Mouse (Mus musculus) splenic B cell, adult 2 months (primary cell): ENCODE results near the gene Sertad2.

Source experiments
- DNase-seq: peaks from one replicate; pipeline ENCODE4 v3.0.0-alpha.2; 2011; ENCODE audit warnings: low read depth, low spot score
- H3K27me3 ChIP-seq: 2 replicates; pipeline ENCODE4 v1.6.1; 2012; ENCODE audit warnings: mild to moderate bottlenecking, low read length, moderate library complexity, mixed read lengths; ENCODE audit not compliant: control insufficient read depth, poor library complexity, insufficient read depth, severe bottlenecking
- H3K36me3 ChIP-seq: 2 replicates; pipeline ENCODE4 v1.6.1; 2012; ENCODE audit warnings: mild to moderate bottlenecking, low read length, moderate library complexity, mixed read lengths; ENCODE audit not compliant: control insufficient read depth, poor library complexity, insufficient read depth, severe bottlenecking

Sertad2 gene

GRCm38 (mm10) chr11:20542739-20543452 lies at the start of gene Sertad2:
TSS of gene Sertad2 (plus strand) at chr11:20543253.
- peak; percentile 98 for DNase-seq
- H3K36me3 ChIP-seq, result no peaks in the 10 kb centered on the region
- no peaks in the 10 kb centered on the region for H3K27me3 ChIP-seq

GRCm38 (mm10) chr11:20493922-20494626 lies 49.0 kb upstream of the Sertad2 start:
- no peak for DNase-seq
- Histone ChIP-seq H3K36me3 (no peaks in the 10 kb centered on the region), H3K27me3 (no peaks in the 10 kb centered on the region)

GRCm38 (mm10) chr11:20500516-20500915 lies 42.5 kb upstream of the Sertad2 start:
- peak; percentile 61 for DNase-seq
- H3K36me3 ChIP-seq, result no peaks in the 10 kb centered on the region
- H3K27me3 ChIP-seq, result no peaks in the 10 kb centered on the region

GRCm38 (mm10) chr11:20501160-20501955 lies 41.7 kb upstream of the Sertad2 start:
- no peaks in the 10 kb centered on the region for H3K36me3 ChIP-seq
- DNase-seq, result no peak
- no peaks in the 10 kb centered on the region for H3K27me3 ChIP-seq

GRCm38 (mm10) chr11:20513574-20513973 lies 29.5 kb upstream of the Sertad2 start:
- Histone ChIP-seq H3K36me3 (no peaks in the 10 kb centered on the region), H3K27me3 (no peaks in the 10 kb centered on the region)
- DNase-seq, result no peak

- Histone ChIP-seq H3K27me3 (no peaks in the 10 kb centered on the region), H3K36me3 (no peaks in the 10 kb centered on the region)
- DNase-seq, result no peak
Measured at GRCm38 (mm10) chr11:20514757-20515156, 28.3 kb upstream of the Sertad2 start.

- Histone ChIP-seq H3K27me3 (no peaks in the 10 kb centered on the region), H3K36me3 (no peaks in the 10 kb centered on the region)
- DNase-seq, result no peak
Measured at GRCm38 (mm10) chr11:20521321-20521720, 21.7 kb upstream of the Sertad2 start.

- DNase-seq, result no peak
- H3K27me3 ChIP-seq, result no peaks in the 10 kb centered on the region
Measured at GRCm38 (mm10) chr11:20522750-20523149, 20.3 kb upstream of the Sertad2 start.

GRCm38 (mm10) chr11:20524435-20524834 lies 18.6 kb upstream of the Sertad2 start:
- no peak for DNase-seq
- no peaks in the 10 kb centered on the region for H3K36me3 ChIP-seq
- H3K27me3 ChIP-seq, result no peaks in the 10 kb centered on the region

More at GRCm38 (mm10) chr11:20522750-20523149, 20.3 kb upstream of the Sertad2 start:
- H3K36me3 ChIP-seq, result no peaks in the 10 kb centered on the region

- no peaks in the 10 kb centered on the region for H3K36me3 ChIP-seq
- no peaks in the 10 kb centered on the region for H3K27me3 ChIP-seq
- DNase-seq, result no peak
Measured at GRCm38 (mm10) chr11:20525909-20526308, 17.1 kb upstream of the Sertad2 start.

GRCm38 (mm10) chr11:20527901-20528300 lies 15.2 kb upstream of the Sertad2 start:
- no peak for DNase-seq
- Histone ChIP-seq H3K36me3 (no peaks in the 10 kb centered on the region), H3K27me3 (no peaks in the 10 kb centered on the region)

- no peak for DNase-seq
- H3K27me3 ChIP-seq, result no peaks in the 10 kb centered on the region
- H3K36me3 ChIP-seq, result no peaks in the 10 kb centered on the region
Measured at GRCm38 (mm10) chr11:20531682-20531991, 11.4 kb upstream of the Sertad2 start.

- DNase-seq, result peak; percentile 48
Measured at GRCm38 (mm10) chr11:20531992-20532881, 10.8 kb upstream of the Sertad2 start.

GRCm38 (mm10) chr11:20533231-20533630 lies 9.8 kb upstream of the Sertad2 start:
- Histone ChIP-seq H3K36me3 (no peaks in the 10 kb centered on the region), H3K27me3 (no peaks in the 10 kb centered on the region)
- no peak for DNase-seq

More at GRCm38 (mm10) chr11:20531992-20532881, 10.8 kb upstream of the Sertad2 start:
- no peaks in the 10 kb centered on the region for H3K36me3 ChIP-seq
- no peaks in the 10 kb centered on the region for H3K27me3 ChIP-seq
